Mouse (Mus musculus): ENCODE results near the gene Arl6.
A peak's percentile ranks its signal among the peaks of the same experiment; 100 is the strongest.

DNA sequence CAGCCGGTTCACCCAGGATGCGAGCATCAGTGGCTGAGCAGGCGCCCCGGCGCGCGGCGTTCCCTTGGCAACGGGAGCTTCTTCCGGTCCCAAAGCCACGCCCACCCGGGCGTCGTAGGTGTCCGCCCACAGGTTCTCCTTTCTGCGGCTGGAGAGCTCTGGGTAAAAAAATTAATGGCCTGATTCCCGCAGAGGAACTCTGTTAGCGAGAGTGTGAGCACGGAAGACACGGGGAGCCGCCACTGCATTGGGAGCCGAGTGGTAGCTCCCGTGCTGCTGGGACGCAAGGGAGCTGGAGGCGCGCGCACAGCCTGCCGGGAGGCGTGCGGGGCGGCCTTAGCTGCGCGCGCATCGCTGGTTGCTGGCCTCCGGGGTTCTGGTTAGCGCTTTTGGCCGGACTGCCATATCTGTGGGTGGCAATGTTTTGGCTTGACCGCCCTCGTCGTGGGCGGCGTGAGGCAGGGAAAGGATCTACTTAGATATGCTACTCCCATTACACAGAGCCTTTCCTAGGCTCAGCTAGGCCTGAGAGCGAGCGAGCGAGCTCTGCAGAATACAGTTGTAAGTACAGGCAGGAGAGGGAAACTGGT lies at the start of gene Arl6:
- TF ChIP-seq CTCF (IDR thresholded peaks at IDR 0.05; ENCODE audit: control insufficient read depth, insufficient read depth, low read length) (no peak), POLR2A (IDR thresholded peaks at IDR 0.05; ENCODE audit: borderline replicate concordance, control insufficient read depth, low read depth, low read length) (0 out of 2 replicates have a peak, but pooled peaks have one; percentile 14)
